Mouse (Mus musculus) hematopoietic stem cell, adult 5-6 weeks (primary cell): Measurements from ENCODE around the gene Aak1. TPM values are rescaled to one million over a fixed set of nuclear protein-coding genes. Genes with fewer than 3 reads are reported as not detected.
A peak's percentile ranks its signal among the peaks of the same experiment; 100 is the strongest.

ENCODE experiments used
- ATAC-seq, 2 experiments: fragments of 125-278 bp in 1 of 2; replicated peaks in 1 of 2; 2 replicates each; pipeline ENCODE4 v1.8.0; 2016 to 2017; ENCODE audit warnings: inconsistent platforms in 2 of 2, mild to moderate bottlenecking in 2 of 2, moderate number of reproducible peaks in 2 of 2, low read depth in 1 of 2, moderate TSS enrichment in 1 of 2; ENCODE audit not compliant: low FRiP score in 2 of 2, poor library complexity in 2 of 2, severe bottlenecking in 2 of 2, insufficient read depth in 1 of 2, low TSS enrichment in 1 of 2
- total RNA-seq: library from RNA; stranded (forward); fragments of 172-1452, 232-1000 nt; gene quantifications from 2 replicates; pipeline ENCODE4 v1.2.3, GENCODE M21; 2017

Gene Aak1
- total RNA-seq, result 12.2 and 14.2 TPM in 2 replicates

GRCm38 (mm10) chr6:86848915-86849644, at the start of gene Aak1:
TSS of gene Aak1 (plus strand) at chr6:86849517.
- ATAC-seq, result peak; percentile 84 to 86

- no peak for ATAC-seq
These were observed 48.9 kb upstream of the Aak1 start for GRCm38 (mm10) chr6:86800467-86800866.

GRCm38 (mm10) chr6:86801431-86801830, 47.9 kb upstream of the Aak1 start:
- ATAC-seq, result no peak

- no peak for ATAC-seq
These were observed 44.7 kb upstream of the Aak1 start for GRCm38 (mm10) chr6:86804646-86805045.

GRCm38 (mm10) chr6:86806455-86807086, 42.7 kb upstream of the Aak1 start:
- ATAC-seq, result peak; percentile 76 to 80

- no peak for ATAC-seq
These were observed 36.4 kb upstream of the Aak1 start for GRCm38 (mm10) chr6:86812919-86813318.

GRCm38 (mm10) chr6:86813341-86813740, 36.0 kb upstream of the Aak1 start:
- ATAC-seq, result no peak

GRCm38 (mm10) chr6:86814926-86815325, 34.4 kb upstream of the Aak1 start:
- ATAC-seq, result no peak

- ATAC-seq, result no peak
These were observed 33.9 kb upstream of the Aak1 start for GRCm38 (mm10) chr6:86815436-86815835.

GRCm38 (mm10) chr6:86816586-86816985, 32.7 kb upstream of the Aak1 start:
- peak in 1 of 2 experiments; percentile 56; a peak in 1 of 4 replicates for ATAC-seq

GRCm38 (mm10) chr6:86818914-86819313, 30.4 kb upstream of the Aak1 start:
- no peak for ATAC-seq

GRCm38 (mm10) chr6:86819926-86820325, 29.4 kb upstream of the Aak1 start:
- no peak for ATAC-seq

GRCm38 (mm10) chr6:86820690-86821089, 28.6 kb upstream of the Aak1 start:
- ATAC-seq, result 0 out of 4 replicates have a peak, but pooled peaks have one; percentile 19 to 35

GRCm38 (mm10) chr6:86822285-86823050, 26.8 kb upstream of the Aak1 start:
- peak; percentile 18 to 25; a peak in 3 of 4 replicates for ATAC-seq

- ATAC-seq, result 0 out of 4 replicates have a peak, but pooled peaks of 1 of the 2 experiments have one; percentile 13
These were observed 26.3 kb upstream of the Aak1 start for GRCm38 (mm10) chr6:86823051-86823431.

GRCm38 (mm10) chr6:86823824-86824223, 25.5 kb upstream of the Aak1 start:
- ATAC-seq, result peak; percentile 70

- no peak for ATAC-seq
These were observed 24.9 kb upstream of the Aak1 start for GRCm38 (mm10) chr6:86824401-86824800.

- no peak for ATAC-seq
These were observed 21.9 kb upstream of the Aak1 start for GRCm38 (mm10) chr6:86827432-86827831.
